Mouse (Mus musculus): ENCODE measurements around the gene Sipa1l1.

Gene Sipa1l1

DNA sequence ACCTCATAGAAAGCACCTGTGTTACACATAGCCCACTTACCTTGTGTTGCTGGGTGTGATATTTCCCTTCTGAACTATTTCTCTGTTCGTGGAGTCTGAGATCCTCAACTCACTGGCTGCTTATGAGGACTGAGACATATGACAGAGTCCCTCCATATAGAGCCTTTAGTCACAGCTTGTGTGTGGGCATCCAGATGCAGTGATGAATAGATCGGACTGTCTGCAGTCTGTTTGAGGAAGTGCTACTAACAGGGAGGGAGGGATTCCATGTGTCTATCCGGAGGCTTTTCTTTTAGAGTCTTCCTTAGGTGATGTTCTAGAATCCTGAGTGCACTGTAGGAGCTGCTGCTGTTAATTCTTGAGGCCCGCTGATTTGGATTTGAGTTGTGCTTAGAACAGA lies 165.4 kb downstream of the Sipa1l1 start:
- no peak for DNase-seq (ENCODE audit: low spot score)

DNA sequence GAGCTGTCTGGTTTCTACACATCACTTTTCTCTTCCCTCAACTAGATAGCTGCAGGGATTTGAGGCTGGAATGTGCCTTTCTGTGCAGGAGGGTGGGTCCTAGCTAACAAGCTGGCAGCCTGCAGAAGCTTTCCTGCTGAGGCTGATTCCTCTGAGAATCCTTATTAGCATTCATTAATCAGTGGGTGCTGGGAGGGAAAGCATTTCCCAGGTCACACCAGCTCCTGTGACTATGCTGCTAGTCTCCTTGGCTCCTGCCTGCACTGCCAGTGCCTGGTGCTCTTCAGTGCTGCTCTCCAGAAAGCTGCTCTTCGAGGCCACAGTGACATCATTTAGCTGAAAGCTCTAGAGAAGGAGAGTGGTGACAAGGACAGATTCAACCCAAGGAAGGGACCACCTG lies 166.0 kb downstream of the Sipa1l1 start:
- DNase-seq (ENCODE audit: low spot score) = no peak

DNA sequence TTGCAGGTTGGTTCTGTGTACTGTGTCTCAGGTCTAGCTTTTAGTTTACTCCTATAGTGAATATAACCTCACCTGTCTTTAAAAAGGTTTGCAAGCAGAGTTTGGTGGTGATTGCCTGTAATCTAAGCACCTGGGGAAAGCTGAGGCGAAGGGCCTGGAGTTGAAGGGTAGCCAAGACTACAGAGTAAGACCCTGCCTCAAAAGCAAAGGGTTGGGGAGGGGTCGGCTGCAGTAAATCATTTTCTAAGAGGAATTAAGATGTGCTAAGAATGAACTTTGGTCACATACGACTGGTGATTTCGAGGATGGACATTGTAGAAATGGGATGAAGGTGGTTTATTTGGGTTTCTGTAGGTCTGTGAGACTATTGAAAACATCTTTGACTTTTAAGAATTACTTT lies 169.4 kb downstream of the Sipa1l1 start:
- DNase-seq (ENCODE audit: low spot score) = no peak

DNA sequence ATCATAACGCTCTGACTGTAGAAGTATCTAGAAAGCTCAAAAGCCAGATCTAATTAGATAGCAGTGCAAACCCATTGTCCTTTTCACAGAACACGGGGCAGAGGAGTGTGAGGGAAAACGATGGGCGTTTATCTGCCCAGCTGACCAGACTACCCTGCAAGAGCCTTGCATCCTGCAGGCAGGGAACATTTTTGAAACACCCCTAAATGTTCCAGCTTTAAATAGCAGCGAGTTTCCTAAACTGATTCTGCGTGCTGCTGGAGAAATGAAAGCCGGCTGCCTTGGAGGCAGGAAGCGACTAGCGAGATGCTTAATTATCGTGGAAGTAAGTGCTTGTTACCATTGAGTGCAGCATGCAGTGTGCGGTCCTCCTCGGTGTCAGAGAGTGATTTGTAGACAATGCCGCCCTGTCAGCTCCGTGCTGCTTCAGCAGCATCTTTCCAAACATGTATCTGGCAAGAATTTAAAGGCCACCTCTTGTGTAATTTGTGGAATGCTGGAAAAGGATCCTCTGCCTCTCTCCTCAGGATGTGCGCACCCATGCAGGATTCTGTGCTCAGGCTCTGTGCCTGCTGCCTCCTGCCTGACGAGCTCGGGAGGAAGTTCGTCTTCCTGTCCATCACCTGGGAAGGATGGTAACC lies 170.2 kb downstream of the Sipa1l1 start:
- no peak for DNase-seq (ENCODE audit: low spot score)

DNA sequence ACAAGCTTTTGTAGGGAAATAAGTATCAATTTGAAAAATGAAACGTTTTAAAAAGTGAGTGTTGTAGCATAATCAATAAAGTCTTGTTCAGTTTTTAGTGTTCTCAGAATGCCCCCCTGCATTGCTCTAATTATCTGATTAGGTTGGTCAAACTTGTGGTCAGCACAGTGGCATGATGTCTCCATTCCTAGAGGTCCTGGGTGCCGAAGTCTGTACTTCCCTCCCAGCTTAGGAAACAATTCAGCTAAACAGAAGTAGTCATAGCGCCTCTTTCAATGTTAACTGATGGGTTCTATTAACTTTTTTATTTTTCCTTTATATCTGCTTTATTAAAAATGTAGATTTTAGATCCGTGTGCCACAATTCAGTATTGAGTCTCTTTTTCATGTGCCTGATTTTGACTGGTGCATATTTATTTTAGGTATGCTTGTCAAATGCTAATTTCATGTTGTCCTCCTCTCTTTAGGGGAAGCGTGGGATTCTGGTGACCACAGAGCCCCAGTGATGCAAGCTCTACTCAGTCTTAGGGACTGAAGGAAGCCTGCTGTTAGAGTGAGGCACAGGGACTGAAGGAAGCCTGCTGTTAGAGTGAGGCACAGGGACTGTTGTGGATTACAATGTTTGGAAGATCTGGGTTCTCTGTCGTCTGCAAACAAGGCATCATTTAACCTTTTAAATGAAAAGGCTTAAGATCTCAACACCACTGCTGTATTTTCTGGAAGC lies 171.2 kb downstream of the Sipa1l1 start:
- DNase-seq (ENCODE audit: low spot score) = no peak

DNA sequence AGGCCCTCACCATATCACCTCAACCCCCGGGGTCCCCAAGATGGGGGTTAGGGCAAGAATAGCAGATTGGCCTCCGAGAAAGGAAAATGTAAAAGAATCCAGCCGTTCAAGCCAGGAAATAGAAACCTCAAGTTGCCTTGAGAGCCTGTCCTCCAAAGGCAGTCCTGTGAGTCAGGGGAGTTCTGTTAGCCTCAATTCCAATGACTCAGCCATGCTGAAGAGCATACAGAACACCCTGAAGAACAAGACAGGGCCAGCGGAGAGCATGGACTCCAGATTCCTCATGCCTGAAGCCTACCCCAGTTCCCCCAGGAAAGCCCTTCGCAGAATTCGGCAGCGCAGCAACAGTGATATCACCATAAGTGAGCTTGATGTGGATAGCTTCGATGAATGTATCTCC lies 172.1 kb downstream of the Sipa1l1 start:
- no peak for DNase-seq (ENCODE audit: low spot score)

DNA sequence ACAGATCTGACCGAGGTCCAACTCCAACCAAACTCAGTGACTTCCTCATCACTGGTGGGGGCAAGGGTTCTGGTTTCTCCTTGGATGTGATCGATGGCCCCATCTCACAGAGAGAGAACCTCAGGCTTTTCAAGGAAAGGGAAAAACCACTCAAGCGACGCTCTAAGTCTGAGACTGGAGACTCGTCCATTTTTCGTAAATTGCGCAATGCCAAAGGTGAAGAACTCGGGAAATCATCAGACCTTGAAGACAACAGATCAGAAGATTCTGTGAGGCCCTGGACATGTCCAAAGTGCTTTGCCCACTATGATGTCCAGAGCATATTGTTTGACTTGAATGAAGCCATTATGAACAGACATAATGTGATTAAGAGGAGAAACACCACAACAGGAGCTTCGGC lies 172.6 kb downstream of the Sipa1l1 start:
- no peak for DNase-seq (ENCODE audit: low spot score)

DNA sequence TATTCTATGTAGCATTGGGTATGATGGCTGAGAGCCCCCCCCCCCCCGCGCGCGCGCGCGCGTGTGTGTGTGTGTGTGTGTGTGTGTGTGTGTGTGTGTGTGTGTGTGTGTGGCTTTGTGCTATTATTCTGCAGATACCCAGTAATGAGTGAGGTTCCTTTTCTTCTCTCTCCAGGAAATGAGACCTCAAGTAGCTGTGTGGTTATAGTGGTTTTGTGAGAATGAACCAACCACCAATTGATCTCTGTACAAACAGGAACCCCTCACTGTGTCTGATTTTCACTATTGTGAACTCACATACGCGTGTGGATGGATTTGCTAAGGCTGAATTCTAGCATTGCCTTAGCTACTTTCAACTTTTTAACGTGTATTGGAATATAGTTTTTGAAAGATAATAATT lies 181.0 kb downstream of the Sipa1l1 start:
- DNase-seq (ENCODE audit: low spot score) = no peak

DNA sequence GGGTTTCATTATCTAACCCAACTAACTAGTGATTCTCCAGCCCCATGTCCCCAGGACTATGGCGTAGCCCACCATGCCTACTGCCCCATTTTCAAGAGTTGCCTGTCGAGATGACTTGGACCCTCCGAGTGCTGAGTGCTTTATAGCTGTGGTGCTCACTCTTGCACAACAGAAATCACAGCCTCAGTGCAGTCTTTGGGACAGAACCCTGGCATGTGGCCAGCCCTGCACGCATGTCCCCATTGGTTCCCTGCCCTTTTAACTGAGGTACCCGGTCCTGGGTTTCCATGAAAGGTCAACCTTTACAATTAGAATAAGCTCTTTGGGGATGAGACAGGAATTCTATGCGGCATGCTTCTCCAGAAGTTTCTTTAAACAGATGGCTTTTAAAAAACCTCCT lies 181.8 kb downstream of the Sipa1l1 start:
- no peak for DNase-seq (ENCODE audit: low spot score)

DNA sequence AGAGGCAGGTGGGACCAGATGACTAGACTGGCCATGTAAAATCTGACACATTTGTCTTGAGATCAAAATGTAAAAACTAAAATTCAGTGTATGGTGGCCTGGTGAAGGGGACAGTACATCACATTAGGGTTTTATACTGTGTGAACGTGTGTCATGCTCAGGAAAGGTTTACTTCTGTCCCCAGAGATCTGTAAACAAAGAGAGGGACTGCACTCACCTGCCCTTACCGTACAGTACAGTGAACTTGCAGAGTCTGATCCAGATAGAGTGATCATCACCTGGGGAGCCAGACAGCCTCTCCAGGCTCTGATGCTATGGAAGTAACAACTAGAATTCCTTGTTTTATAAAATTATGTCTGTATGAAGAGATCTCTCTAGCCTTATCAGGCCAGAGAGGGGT lies 184.5 kb downstream of the Sipa1l1 start:
- no peak for DNase-seq (ENCODE audit: low spot score)

DNA sequence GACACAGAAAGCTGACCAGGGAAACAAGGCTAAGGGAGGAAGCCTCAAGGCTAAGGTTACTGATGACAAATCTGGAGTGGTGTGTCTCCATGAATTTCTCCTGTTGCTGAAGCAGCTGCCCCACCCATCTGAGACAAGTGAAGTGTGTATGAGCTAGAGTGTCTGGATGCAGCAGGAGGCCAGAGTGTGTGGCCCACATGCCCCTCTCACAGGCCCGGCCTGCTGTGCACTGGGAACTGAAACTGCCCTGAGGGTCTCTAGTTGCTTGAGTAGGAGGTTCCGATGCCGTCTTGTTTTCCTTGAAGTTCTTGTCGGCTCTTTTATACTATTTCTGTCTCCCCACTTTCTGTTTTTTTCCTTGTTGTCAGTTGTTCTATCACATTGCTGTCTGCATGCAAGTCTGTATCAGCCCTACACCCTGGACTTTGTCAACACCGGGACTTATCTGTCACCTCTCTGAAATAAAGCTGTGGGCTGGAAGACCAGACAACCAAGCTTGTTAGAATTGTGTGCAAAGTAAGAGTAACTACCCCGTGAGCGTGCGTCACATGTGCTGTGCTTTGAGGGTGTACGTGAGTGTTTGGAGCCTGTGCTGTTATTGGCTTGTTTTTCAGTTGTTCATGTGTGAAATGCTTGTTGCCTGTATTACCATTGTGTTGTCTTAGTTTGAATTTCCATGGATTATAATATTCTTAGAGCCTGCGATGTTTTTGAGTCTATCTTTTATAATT lies 186.5 kb downstream of the Sipa1l1 start:
- DNase-seq (ENCODE audit: low spot score) = no peak

DNA sequence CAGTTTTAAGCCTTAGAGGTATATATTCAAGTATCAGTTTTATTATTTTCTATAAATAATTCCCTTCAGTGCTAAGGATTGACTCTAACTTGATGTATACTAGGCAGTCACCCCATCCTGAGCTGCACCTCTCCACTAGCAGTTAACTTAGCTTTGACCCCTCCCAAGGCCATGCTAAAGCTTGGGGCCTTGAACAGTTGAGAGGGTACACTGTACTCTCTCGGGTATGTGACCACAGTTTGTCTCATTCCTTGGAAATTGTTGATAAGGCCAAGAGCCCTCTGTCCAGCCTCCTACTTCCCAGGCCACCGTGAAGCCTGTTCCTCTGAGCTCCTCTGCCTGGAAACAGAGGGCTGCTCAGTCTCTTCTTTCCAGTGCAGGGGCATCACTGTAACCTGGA lies 187.4 kb downstream of the Sipa1l1 start:
- no peak for DNase-seq (ENCODE audit: low spot score)

DNA sequence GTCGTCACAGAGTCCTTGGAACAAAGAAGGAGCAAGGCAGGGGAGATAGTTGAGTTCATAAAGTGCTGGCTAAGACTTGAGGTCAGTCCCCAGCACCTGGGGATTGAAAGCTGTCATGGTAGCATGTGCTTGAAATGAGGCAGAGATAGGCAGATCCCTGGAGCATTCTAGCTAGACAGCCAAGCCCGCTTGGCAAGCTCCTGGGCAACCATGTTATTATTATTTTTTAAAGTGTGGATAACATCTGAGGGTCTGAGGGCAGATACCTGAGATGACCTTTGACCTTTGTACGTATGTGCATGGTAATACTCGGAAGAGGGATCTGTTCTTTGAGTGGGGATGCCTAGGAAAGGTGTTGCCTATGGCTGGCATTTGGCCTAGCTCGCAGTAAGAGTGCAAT lies 188.3 kb downstream of the Sipa1l1 start:
- no peak for DNase-seq (ENCODE audit: low spot score)

DNA sequence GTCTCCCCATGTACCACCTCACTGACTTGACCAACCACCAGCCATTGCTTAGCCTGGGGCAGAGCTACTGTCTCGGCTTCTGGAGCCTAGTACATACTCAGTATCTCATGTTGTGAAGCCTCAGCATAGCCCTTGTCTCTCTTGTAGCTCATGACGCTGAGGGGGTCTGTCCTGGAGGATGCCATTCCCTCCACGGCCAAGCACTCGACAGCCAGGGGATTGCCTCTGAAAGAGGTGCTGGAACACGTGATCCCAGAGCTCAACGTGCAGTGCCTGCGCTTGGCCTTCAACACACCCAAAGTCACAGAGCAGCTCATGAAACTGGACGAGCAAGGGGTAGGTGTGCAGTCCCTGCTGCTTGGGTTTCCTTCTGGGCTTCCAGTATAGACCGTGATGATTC lies 193.7 kb downstream of the Sipa1l1 start:
- no peak for DNase-seq (ENCODE audit: low spot score)

DNA sequence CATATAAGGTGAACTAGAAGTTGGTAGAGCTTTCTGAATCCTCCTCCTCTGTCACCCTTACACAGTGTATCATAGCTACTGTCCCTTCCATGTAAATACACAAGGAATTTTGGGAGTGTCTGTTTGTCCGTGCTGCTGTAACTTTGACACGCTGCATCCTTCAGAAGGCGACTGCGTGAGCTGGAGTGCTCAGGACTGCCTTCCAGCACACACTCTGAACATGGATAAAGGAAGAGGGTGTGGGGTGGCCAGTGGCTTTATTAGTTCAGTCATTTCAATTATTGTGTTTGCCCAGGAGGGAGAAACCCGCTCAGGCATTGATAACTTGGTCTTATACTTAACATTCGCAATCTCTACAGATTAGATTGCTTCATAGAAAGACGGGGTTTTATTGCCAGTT lies 195.1 kb downstream of the Sipa1l1 start:
- no peak for DNase-seq (ENCODE audit: low spot score)

DNA sequence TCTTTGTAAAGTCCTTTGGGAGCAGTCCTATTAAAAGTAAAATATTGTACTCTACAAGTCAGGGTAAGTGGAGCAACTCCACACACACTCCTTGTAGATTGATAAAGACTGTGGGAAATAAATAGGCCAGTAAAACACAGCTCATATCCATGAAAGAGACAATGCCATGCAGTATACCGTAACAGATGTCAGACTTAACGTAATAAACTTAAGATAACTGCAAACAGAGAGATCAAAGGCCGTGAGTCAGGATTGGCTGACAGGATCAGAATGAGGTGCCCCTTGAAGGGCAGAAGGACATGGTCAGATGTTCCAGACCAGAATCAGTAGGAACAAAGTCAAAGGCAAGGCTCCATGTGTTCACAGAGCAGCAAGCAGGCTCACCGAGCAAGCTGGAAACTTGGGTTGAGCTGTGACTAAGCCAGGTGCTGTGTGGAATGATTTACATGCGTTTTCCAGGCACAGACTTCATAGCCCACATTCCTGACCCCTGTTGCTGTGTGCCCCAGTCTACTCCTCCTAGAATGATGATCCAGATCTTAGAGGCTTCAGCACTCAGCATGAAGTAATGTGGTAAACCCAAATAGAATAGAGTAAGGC lies 196.3 kb downstream of the Sipa1l1 start:
- no peak for DNase-seq (ENCODE audit: low spot score)

DNA sequence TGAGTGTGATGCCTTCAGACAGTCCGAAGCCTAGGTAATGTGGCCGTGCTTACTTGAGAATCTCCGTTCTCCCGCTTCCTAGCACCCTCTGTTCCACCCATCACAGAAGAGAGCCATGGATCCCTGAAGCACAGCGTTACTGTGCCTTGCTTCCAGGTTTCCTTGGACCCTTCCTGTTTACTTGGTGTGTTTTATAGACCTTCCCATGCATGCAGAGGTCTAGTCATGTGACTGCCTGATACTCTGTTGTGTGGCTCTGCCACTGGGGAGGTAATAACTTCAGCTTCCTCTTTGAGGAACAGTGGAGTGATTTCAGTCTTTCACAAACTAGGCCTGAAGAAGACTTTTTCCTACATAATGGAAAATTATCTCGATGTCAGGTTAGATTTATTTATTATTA lies 197.6 kb downstream of the Sipa1l1 start:
- no peak for DNase-seq (ENCODE audit: low spot score)

DNA sequence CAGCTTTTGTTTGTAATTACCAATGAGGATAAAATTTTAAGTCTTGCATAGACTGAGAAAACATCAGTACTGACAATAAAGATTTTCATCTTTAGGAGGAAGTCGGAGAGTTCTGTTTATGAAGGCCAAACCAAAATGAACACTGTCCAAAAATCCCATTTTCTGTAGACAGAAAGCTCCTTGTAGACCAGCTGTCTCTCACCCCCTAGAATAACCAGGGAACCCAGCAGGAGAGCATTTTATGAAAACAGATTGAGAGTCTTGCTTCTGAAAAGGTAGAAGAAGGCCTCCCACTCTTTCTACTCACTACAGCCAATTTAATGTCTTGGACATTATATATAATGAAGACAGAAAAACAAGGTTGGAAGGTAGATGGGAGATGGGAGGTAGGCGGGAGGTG lies 198.2 kb downstream of the Sipa1l1 start:
- DNase-seq (ENCODE audit: low spot score) = no peak

DNA sequence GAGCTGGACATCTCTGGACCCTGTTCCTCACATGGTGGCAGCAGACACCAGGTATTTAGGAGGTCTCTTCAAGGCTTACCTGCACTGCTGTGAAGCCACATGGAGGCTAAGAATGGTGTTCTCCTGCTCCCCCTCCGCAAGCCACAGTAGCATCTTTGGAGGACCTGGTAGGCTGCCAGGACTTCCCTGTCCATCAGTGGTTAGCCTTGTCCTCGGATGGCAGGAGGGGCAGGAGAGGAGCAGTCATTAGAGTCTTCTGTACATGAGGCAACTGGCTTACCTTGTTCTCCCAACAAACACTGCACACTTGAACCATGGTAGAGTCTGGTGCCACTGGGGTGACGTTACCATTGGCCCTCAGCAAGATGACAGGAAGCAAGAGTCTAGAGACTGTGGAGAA lies 198.9 kb downstream of the Sipa1l1 start:
- DNase-seq (ENCODE audit: low spot score) = no peak

DNA sequence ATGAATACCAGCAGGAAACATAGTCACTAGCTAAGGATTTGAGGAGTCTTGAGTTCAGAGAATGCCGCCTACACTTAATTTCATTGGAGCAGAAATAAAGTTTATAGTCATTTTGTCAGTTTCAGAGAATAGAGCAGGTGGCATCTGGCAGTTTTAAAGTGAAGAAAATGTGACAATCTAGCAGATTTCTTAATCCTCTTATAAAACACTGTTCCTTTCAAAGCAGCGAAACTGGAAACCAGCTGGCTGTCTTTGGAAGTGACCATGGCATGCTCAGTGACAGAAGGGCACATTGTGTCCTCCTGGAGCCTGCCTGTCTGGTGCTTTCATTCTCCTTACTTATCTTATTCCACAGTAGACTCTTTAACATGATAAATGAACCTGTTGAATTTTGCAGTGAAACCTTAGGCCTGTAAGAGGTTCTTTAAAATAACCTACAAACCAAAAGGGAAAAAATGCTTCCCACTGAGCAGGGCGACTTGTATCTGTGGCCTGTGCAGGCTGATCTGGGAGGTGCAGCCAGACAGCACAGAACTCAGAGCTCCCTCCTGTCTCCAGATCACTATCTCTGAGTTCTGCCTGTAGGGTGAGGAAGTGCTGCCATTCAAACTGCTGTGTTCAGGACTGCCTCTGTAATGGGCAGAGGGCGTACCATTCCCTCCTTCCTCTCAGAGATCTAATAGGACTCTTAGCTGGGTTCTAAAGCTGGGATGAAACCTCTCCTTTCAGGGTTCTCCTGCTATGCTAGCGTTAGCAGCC lies 200.5 kb downstream of the Sipa1l1 start:
- DNase-seq (ENCODE audit: low spot score) = no peak

DNA sequence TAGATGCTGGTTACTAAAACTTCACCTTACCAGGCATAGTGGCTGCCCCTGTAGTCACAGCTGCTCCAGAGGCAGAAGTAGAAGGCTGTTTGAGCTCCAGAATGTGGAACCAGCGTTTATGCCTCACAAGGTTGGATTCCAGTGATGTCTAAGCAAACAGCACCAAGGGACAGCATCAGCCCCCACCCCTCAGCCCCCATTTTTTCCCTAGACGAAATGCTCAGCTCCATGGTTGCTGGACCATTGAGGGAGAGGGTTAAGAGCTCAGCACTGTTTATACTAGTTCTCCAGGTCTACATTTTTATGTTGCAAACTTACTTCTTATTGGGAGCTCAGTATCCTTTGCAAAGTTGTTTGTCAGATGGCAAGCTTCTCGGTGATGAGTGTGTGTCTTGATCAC lies 202.1 kb downstream of the Sipa1l1 start:
- no peak for DNase-seq (ENCODE audit: low spot score)

DNA sequence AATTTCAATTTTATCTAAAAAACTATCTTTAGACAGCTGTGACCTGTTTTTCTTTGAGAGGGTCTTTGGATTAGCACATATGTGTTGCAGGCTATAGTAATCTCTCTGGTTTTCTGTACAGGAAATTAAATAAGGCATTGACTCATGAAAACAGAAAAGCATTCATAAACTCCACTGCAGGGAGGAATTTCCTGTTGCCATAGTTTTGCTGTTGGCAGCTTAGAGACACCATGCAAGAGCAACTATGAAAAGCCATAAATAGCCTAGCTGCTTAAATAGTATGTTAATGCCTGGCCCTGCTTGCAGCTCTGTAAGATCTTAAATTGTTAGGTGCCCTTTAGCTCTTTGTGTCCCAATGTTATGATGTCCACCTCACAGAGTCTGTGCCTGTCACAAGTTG lies 204.9 kb downstream of the Sipa1l1 start:
- no peak for DNase-seq (ENCODE audit: low spot score)

All from spleen, adult 12 weeks (tissue).